Mouse (Mus musculus) heart, embryonic 14.5 days (tissue): ENCODE results near the gene Zfp64. TPM values are rescaled to one million over a fixed set of nuclear protein-coding genes. Genes with fewer than 3 reads are reported as not detected.
A peak's percentile ranks its signal among the peaks of the same experiment; 100 is the strongest.

Experiments
- ATAC-seq: fragments of 200-750 bp; cut with Nextera tagmentation; 2 replicates; pipeline ENCODE4 v1.8.0; 2017; ENCODE audit warnings: low read depth, moderate TSS enrichment; ENCODE audit not compliant: insufficient number of reproducible peaks, insufficient read depth, low FRiP score
- H3K27ac ChIP-seq, 2 experiments: fragments of 200-500 bp in 1 of 2; fragments of 300-500 bp in 1 of 2; sonication (generic) in 1 of 2; replicated peaks in 1 of 2; 2 replicates each; pipeline ENCODE4 v1.5.1; 2012 to 2014; ENCODE audit warnings: low read depth in 2 of 2, low read length in 2 of 2, control low read depth in 1 of 2, mild to moderate bottlenecking in 1 of 2, mixed read lengths in 1 of 2; ENCODE audit not compliant: control insufficient read depth in 1 of 2, insufficient read depth in 1 of 2
- H3K27me3 ChIP-seq: fragments of 300-500 bp; sonication (generic); 2 replicates; pipeline ENCODE4 v1.6.1; 2014; ENCODE audit warnings: mild to moderate bottlenecking, low read length, control low read depth; ENCODE audit not compliant: control insufficient read depth, insufficient read depth
- H3K36me3 ChIP-seq: fragments of 300-500 bp; sonication (generic); 2 replicates; pipeline ENCODE4 v1.6.1; 2014; ENCODE audit warnings: mild to moderate bottlenecking, control low read depth, low read length, mixed read lengths; ENCODE audit not compliant: control insufficient read depth, insufficient read depth
- H3K4me1 ChIP-seq, 2 experiments: fragments of 200-500 bp in 1 of 2; fragments of 300-500 bp in 1 of 2; sonication (generic) in 1 of 2; 2 replicates each; pipeline ENCODE4 v1.6.1; 2012 to 2014; ENCODE audit warnings: low read length in 2 of 2, control low read depth in 1 of 2, mixed read lengths in 1 of 2; ENCODE audit not compliant: control insufficient read depth in 2 of 2, insufficient read depth in 2 of 2
- H3K4me2 ChIP-seq: fragments of 300-500 bp; sonication (generic); 2 replicates; pipeline ENCODE4 v1.6.1; 2014; ENCODE audit warnings: mild to moderate bottlenecking, low read length
- H3K4me3 ChIP-seq, 2 experiments: fragments of 200-500 bp in 1 of 2; fragments of 300-500 bp in 1 of 2; sonication (generic) in 1 of 2; 2 replicates each; pipeline ENCODE4 v1.5.1; 2012 to 2014; ENCODE audit warnings: low read length in 2 of 2, mild to moderate bottlenecking in 2 of 2, control low read depth in 1 of 2, low read depth in 1 of 2, moderate library complexity in 1 of 2; ENCODE audit not compliant: control insufficient read depth in 1 of 2, insufficient read depth in 1 of 2
- H3K9ac ChIP-seq: fragments of 300-500 bp; sonication (generic); 2 replicates; pipeline ENCODE4 v1.6.1; 2014; ENCODE audit warnings: mild to moderate bottlenecking, low read length
- H3K9me3 ChIP-seq: fragments of 300-500 bp; sonication (generic); 2 replicates; pipeline ENCODE4 v1.6.1; 2016; ENCODE audit warnings: low read length, control low read depth; ENCODE audit not compliant: control insufficient read depth
- WGBS: fragments of 180-500 bp; shearing (Covaris S2); extraction: QIAGEN DNeasy Blood & Tissue Kit; methylation state at CpG from one replicate; pipeline ENCODE4 v1.1.7; 2014; 5-methylcytosine and 5-hydroxymethylcytosine counted together
- polyA plus RNA-seq: library from polyadenylated mRNA; unstranded; fragments of >200 nt; fragmentation: Nextera tagmentation; extraction: Ambion mirVana; gene quantifications from 2 replicates; pipeline ENCODE4 v1.2.1, GENCODE M21; 2014

Gene Zfp64
- polyA plus RNA-seq, 1 experiment from 2014 or later: 15.3 TPM

GRCm38 (mm10) chr2:168961729-168962666, 6.6 kb upstream of the Zfp64 start:
- no peak overlapping the region for H3K27ac ChIP-seq
- no peak overlapping the region for H3K9ac ChIP-seq
- H3K4me2 ChIP-seq: no peak overlapping the region
- no peak overlapping the region for H3K4me3 ChIP-seq
- no peaks in the 10 kb centered on the region for H3K27me3 ChIP-seq
- no peaks in the 10 kb centered on the region for H3K36me3 ChIP-seq
- 88% methylated on average over 4 of the region's 4 CpGs for WGBS
- H3K4me1 ChIP-seq: no peaks in the 10 kb centered on the region
- no peak for ATAC-seq
- H3K9me3 ChIP-seq: no peaks in the 10 kb centered on the region

- no peaks in the 10 kb centered on the region for H3K9me3 ChIP-seq
- no peak overlapping the region for H3K4me2 ChIP-seq
- no peaks in the 10 kb centered on the region for H3K36me3 ChIP-seq
- H3K27ac ChIP-seq: no peak overlapping the region
- no peak overlapping the region for H3K9ac ChIP-seq
- peaks cover 3 to 4% of the 10 kb centered on the region in 2 experiments; a peak in 3 of 4 replicates for H3K4me1 ChIP-seq
- ATAC-seq: no peak
- 73% methylated on average over 3 of the region's 3 CpGs for WGBS
- no peak overlapping the region for H3K4me3 ChIP-seq
- no peaks in the 10 kb centered on the region for H3K27me3 ChIP-seq
These were observed 5.4 kb upstream of the Zfp64 start for GRCm38 (mm10) chr2:168960814-168961213.

- Histone ChIP-seq H3K36me3 (no peaks in the 10 kb centered on the region), H3K9me3 (no peaks in the 10 kb centered on the region), H3K27me3 (no peaks in the 10 kb centered on the region), H3K27ac (no peak overlapping the region), H3K9ac (no peak overlapping the region), H3K4me3 (no peak overlapping the region), H3K4me2 (no peak overlapping the region), H3K4me1 (peaks cover 5 to 8% of the 10 kb centered on the region in 2 experiments)
- no peak for ATAC-seq
- WGBS: 78% methylated on average over 14 of the region's 14 CpGs
These were observed 4.0 kb upstream of the Zfp64 start for GRCm38 (mm10) chr2:168959339-168959885.

- Histone ChIP-seq H3K9me3 (no peaks in the 10 kb centered on the region), H3K27ac (peak overlapping the region; percentile 78 to 92), H3K36me3 (peaks cover 10% of the 10 kb centered on the region), H3K4me3 (peak overlapping the region; percentile 95 to 96; a peak in 3 of 4 replicates), H3K9ac (peak overlapping the region; percentile 98), H3K4me1 (peaks cover 7 to 18% of the 10 kb centered on the region in 2 experiments), H3K4me2 (peak overlapping the region; percentile 96), H3K27me3 (no peaks in the 10 kb centered on the region)
- WGBS: 41% methylated on average over 10 of the region's 10 CpGs
- ATAC-seq: no peak
These were observed 511 bp upstream of the Zfp64 start for GRCm38 (mm10) chr2:168955850-168956346.

GRCm38 (mm10) chr2:168954376-168954775, 1.0 kb downstream of the Zfp64 start:
- Histone ChIP-seq H3K27me3 (no peaks in the 10 kb centered on the region), H3K4me2 (peak overlapping the region; percentile 96), H3K27ac (peak overlapping the region in 1 of 2 experiments; percentile 92; a peak in 2 of 4 replicates), H3K36me3 (peaks cover 25% of the 10 kb centered on the region), H3K9me3 (no peaks in the 10 kb centered on the region), H3K9ac (peak overlapping the region; percentile 98), H3K4me1 (peaks cover 7 to 18% of the 10 kb centered on the region in 2 experiments), H3K4me3 (peak overlapping the region; percentile 95 to 96)
- 10% methylated on average over 8 of the region's 8 CpGs for WGBS
- no peak for ATAC-seq

- peaks cover 78% of the 10 kb centered on the region for H3K36me3 ChIP-seq
- H3K27me3 ChIP-seq: no peaks in the 10 kb centered on the region
- WGBS: 67% methylated on average over 6 of the region's 6 CpGs
- H3K9ac ChIP-seq: no peak overlapping the region
- H3K27ac ChIP-seq: no peak overlapping the region
- peaks cover 0 to under 1% of the 10 kb centered on the region in 2 experiments; a peak in 3 of 4 replicates for H3K4me1 ChIP-seq
- ATAC-seq: no peak
- no peak overlapping the region for H3K4me3 ChIP-seq
- H3K9me3 ChIP-seq: no peaks in the 10 kb centered on the region
- no peak overlapping the region for H3K4me2 ChIP-seq
These were observed 6.9 kb downstream of the Zfp64 start for GRCm38 (mm10) chr2:168948506-168948905.

- no peak overlapping the region for H3K4me3 ChIP-seq
- H3K27ac ChIP-seq: no peak overlapping the region
- H3K36me3 ChIP-seq: peaks cover 85% of the 10 kb centered on the region
- H3K9ac ChIP-seq: no peak overlapping the region
- H3K4me1 ChIP-seq: no peaks in the 10 kb centered on the region
- H3K27me3 ChIP-seq: no peaks in the 10 kb centered on the region
- H3K9me3 ChIP-seq: no peaks in the 10 kb centered on the region
- no peak overlapping the region for H3K4me2 ChIP-seq
- WGBS: 91% methylated on average over 1 of the region's 1 CpGs
- ATAC-seq: no peak
These were observed 7.7 kb downstream of the Zfp64 start for GRCm38 (mm10) chr2:168947663-168948062.
